Mouse (Mus musculus) small intestine, adult 2 months (tissue): ENCODE results near the gene Sept1. TPM values are rescaled to one million over a fixed set of nuclear protein-coding genes. Genes with fewer than 3 reads are reported as not detected.
A peak's percentile ranks its signal among the peaks of the same experiment; 100 is the strongest.

Experiments
- H3K27ac ChIP-seq: fragments of 200-500 bp; 2 replicates; pipeline ENCODE4 v1.5.1; 2012; ENCODE audit warnings: low read depth, low read length, control low read depth, inconsistent platforms; ENCODE audit not compliant: insufficient read depth
- H3K27me3 ChIP-seq: fragments of 200-500 bp; 2 replicates; pipeline ENCODE4 v1.6.1; 2012; ENCODE audit warnings: mild to moderate bottlenecking, moderate library complexity, low read length, inconsistent platforms; ENCODE audit not compliant: control insufficient read depth, insufficient read depth
- H3K36me3 ChIP-seq: fragments of 200-500 bp; 2 replicates; pipeline ENCODE4 v1.6.1; 2012; ENCODE audit warnings: mild to moderate bottlenecking, low read length, control low read depth, inconsistent platforms; ENCODE audit not compliant: control insufficient read depth, insufficient read depth
- H3K4me1 ChIP-seq: fragments of 200-500 bp; 2 replicates; pipeline ENCODE4 v1.6.1; 2012; ENCODE audit warnings: low read length, inconsistent platforms, mixed read lengths; ENCODE audit not compliant: control insufficient read depth, insufficient read depth, insufficient read length
- H3K4me3 ChIP-seq: fragments of 200-500 bp; 2 replicates; pipeline ENCODE4 v1.5.1; 2012; ENCODE audit warnings: low read depth, mild to moderate bottlenecking, control low read depth, inconsistent platforms, low read length, moderate library complexity
- CTCF ChIP-seq: fragments of 200-500 bp; IDR thresholded peaks from 2 replicates; pipeline ENCODE4 v1.5.1; 2012; ENCODE audit warnings: low read depth, mild to moderate bottlenecking, control low read depth, inconsistent platforms, low read length, moderate library complexity, mixed read lengths; ENCODE audit not compliant: insufficient replicate concordance, insufficient read length; ENCODE audit errors: extremely low read depth
- POLR2A ChIP-seq: fragments of 200-500 bp; IDR thresholded peaks from 2 replicates; pipeline ENCODE4 v1.6.1; 2012; ENCODE audit warnings: low read depth, mild to moderate bottlenecking, control low read depth, inconsistent platforms, low read length, moderate library complexity
- WGBS: fragments of 180-500 bp; shearing (Covaris S2); methylation state at CpG from one replicate; pipeline ENCODE4 v1.1.7; 2018; 5-methylcytosine and 5-hydroxymethylcytosine counted together
- polyA plus RNA-seq: library from polyadenylated mRNA; depleted of rRNA; stranded (reverse); fragments of >200 nt; gene quantifications from 2 replicates; pipeline ENCODE4 v1.2.3, GENCODE M21; 2012

Sept1 gene
- polyA plus RNA-seq, 1 experiment: 34.1 TPM

DNA sequence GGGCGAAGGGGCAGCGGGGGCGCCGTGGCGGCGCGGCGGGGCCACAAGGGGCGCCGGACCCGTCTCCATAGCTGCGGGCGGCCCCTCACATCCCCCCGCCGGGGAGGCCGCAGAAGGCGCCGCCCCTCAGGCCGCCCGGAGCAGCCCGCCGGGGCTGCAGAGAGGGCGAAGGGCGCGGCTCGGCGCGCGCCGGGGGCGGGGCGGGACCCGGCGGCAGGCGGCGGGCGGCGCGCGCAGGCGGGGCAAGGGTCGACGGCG lies 24.7 kb downstream of the Sept1 start, which contains the start of gene Tbc1d10b:
Gene Tbc1d10b, minus strand, starts transcription at position 174 of the 258 bp plus-strand sequence.
- Histone ChIP-seq H3K36me3 (peaks cover 7% of the 10 kb centered on the region), H3K4me1 (peaks cover 2% of the 10 kb centered on the region), H3K27ac (peak within 1 kb of the TSS; percentile 55), H3K27me3 (no peaks in the 10 kb centered on the region), H3K4me3 (peak within 1 kb of the TSS; percentile 73)
- 1% methylated on average over 39 of the region's 44 CpGs for WGBS
- TF ChIP-seq CTCF (no peak), POLR2A (no peak)

DNA sequence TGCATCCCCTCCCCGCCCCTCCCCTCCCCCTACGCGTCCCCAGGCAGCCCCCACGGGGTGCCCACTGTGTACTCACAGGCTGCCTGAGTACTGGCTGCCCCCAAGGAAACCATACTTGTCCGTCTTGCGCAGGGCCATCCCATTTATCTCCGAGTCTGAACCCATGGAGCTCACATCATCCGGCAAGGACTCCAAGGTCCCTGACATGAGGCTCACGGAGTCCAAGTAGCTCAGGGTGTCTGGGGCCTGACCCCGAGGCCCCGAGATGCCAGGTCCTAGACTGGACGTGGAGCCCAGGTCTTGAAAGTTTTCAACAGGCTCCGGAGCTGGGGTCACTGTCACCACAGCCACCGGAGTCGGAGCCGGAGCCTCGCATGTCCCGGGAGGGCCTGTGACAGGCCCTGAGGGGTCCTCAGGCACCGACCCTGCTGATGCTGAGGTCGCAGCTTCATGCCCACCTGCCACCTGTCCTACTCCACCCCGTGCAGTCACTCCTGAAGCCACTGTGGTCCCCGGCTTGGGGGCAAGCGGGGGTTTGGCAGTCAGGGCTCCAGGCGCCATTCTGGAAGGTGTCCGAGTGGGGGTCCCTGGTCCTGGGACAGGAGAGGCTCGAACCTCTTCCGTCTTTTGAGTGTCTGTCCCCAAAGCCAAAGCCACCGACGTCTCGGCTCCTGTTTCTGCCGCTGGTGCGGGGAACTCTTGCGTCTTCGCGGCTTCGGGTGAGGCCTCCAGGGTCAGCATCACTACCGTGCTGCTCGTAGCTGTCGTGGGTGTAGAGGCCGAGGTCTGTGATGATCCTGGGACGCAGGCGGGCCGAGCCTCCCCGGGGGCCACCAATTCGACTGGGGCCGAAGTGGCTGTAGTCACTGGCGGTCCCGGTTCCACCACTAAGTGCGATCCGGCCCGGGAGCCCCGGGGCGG lies 25.3 kb downstream of the Sept1 start:
- no peaks in the 10 kb centered on the region for H3K27me3 ChIP-seq
- 1% methylated on average over 53 of the region's 53 CpGs for WGBS
- H3K4me1 ChIP-seq: peaks cover 2% of the 10 kb centered on the region
- TF ChIP-seq POLR2A: no peak
- no peak for TF ChIP-seq CTCF
- peaks cover 13% of the 10 kb centered on the region for H3K36me3 ChIP-seq
- H3K4me3 ChIP-seq: peak overlapping the region; percentile 73
- peak overlapping the region; percentile 50 for H3K27ac ChIP-seq

DNA sequence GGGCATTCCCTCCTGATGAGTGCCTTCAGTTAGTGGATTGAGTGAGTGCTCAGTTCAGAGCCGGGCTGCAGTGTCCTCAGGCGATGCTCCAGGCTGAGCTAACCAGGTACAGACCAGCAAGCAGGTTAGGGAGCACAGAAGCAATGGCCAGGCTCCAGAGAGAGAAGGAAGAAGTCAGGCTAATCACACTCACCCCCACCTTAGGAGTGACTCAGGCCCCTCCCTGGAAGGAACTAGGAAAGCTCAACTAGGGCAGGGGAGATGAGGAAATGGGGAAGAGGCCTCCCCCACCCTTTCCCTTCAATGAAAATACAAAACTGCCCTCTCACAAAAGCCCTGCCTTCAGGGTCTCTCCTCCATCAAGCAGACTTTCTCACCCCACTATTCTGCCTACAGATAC lies 26.3 kb downstream of the Sept1 start:
- H3K27me3 ChIP-seq: no peaks in the 10 kb centered on the region
- H3K27ac ChIP-seq: no peak overlapping the region
- WGBS: 28% methylated on average over 2 of the region's 2 CpGs
- peak overlapping the region; percentile 73 for H3K4me3 ChIP-seq
- peaks cover 17% of the 10 kb centered on the region for H3K36me3 ChIP-seq
- TF ChIP-seq POLR2A: no peak
- no peak for TF ChIP-seq CTCF
- H3K4me1 ChIP-seq: peaks cover 2% of the 10 kb centered on the region

DNA sequence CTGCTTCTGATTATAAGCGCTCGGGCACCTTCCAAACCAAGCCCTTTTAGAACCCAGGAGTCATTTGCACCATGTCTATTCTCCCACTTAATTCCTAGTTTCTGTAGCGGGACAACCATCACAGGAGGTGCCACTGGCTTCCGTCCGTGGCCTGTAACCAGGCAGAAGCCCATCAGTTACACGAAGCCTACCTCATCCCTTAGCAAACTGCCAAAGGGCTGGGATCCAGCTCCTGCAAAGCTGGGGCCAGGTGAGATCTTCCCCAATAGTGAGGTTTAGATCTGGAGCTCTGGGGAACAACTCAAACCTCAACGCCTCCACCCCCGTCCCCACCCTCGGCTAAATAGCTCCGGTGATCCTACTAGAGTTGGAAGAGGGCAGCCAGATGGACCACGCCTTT lies 36.4 kb downstream of the Sept1 start:
- peaks cover 66% of the 10 kb centered on the region for H3K36me3 ChIP-seq
- H3K27me3 ChIP-seq: no peaks in the 10 kb centered on the region
- WGBS: 21% methylated on average over 11 of the region's 11 CpGs
- H3K4me3 ChIP-seq: peak overlapping the region; percentile 87; the same call in 1 of the 2 replicates
- TF ChIP-seq POLR2A: no peak
- no peak for TF ChIP-seq CTCF
- H3K4me1 ChIP-seq: peaks cover 13% of the 10 kb centered on the region
- peak overlapping the region; percentile 30; the same call in 1 of the 2 replicates for H3K27ac ChIP-seq

DNA sequence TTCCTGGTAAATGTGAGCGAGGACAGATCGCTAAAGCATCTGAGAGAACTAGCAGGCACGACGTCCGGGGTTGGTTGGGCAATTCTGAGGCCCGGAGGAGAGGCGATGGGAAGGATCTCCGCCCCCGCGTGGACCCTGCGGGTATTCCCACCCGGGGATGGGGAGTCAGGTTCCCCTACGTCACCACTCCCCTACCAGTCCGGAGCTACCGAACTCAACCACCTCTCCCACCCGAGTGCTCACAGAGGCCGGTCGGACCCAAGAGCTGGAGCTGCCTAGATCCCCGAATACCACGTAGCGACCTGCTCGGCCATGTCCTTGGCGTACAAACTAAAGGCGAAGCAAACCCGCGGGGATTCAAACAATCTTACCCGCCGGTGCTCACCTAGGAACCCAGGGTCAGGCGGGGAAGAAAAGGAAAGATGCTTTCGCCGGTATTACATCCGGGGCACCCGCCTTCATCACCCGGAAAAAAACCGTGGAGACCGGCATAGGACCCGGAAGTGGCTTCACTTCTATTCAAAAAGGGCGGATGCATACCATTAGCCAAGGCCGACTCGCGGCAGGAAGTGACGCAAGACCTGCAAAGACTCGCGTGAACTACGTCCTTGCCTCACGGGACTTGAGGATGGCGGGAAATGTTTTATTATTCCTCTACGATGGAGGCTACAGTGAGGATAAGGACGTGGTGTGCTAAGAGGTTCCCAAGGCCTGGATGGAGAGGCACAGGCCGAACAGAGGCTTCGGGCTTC lies 37.2 kb downstream of the Sept1 start, which contains the start of gene Cd2bp2:
Gene Cd2bp2, minus strand, starts transcription at position 507 of the 752 bp plus-strand sequence.
- Histone ChIP-seq H3K27ac (peak within 1 kb of the TSS; percentile 56), H3K36me3 (peaks cover 63% of the 10 kb centered on the region), H3K4me3 (peak within 1 kb of the TSS; percentile 87), H3K4me1 (peaks cover 13% of the 10 kb centered on the region), H3K27me3 (no peaks in the 10 kb centered on the region)
- under 1% methylated on average over 51 of the region's 51 CpGs for WGBS
- TF ChIP-seq POLR2A (no peak; the same call in none of the 2 replicates), CTCF (no peak)

DNA sequence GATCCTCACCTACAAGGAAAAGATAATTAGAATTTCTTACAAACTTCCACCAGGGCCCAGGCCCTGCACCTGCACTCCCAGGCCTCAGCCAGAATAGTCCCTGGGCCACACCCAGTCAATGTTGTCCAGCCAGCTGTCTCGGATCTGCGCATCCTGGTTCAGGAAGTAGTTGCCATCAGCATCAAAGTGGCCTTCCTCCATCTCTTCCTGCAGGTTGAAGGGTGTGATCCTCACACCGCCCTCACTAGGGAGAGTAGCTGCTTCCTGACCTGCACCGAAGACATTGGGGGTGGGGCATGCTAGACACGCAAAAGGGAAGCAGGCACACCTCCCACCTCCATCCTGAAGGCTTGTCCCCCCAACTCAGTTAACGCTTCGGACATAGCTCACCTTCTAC lies 38.3 kb downstream of the Sept1 start:
- peaks cover 52% of the 10 kb centered on the region for H3K36me3 ChIP-seq
- WGBS: 35% methylated on average over 7 of the region's 7 CpGs
- H3K27ac ChIP-seq: peak overlapping the region; percentile 56; the same call in 1 of the 2 replicates
- TF ChIP-seq CTCF (no peak), POLR2A (no peak)
- peak overlapping the region; percentile 87 for H3K4me3 ChIP-seq
- peaks cover 13% of the 10 kb centered on the region for H3K4me1 ChIP-seq
- no peaks in the 10 kb centered on the region for H3K27me3 ChIP-seq

DNA sequence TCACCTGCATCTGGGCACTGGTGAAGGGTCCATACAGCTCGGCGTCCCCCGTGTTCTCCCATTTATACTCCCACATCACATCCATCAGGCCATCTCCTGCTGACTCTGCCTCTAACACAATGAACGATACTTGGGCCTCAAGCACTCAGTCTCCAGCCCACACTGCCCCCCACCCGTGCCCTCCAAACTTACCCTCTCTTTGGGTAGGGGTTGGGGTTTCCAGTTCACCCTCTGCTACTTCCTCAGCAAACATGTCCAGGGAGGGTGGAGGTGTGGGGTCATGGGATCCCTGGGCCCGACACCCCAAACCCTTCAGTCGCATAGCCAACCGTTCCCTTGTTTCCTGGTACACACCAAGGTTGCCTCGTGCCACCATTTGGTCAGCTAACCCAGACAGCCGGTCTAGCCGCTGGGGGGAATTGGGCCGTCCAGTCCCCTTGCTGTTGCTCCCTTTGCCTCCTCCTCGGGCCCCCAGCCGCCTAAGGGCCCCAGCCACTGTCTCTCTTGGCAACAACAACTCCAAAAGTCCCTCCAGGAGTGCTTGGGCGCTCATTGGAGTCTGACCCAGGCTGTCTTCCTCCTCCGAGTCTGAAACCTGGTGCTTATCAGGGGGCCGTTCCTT lies 38.8 kb downstream of the Sept1 start:
- WGBS: 64% methylated on average over 17 of the region's 17 CpGs
- H3K4me1 ChIP-seq: peaks cover 16% of the 10 kb centered on the region
- H3K27me3 ChIP-seq: no peaks in the 10 kb centered on the region
- H3K36me3 ChIP-seq: peaks cover 47% of the 10 kb centered on the region
- H3K4me3 ChIP-seq: peak overlapping the region; percentile 87
- H3K27ac ChIP-seq: no peak overlapping the region
- TF ChIP-seq CTCF: no peak
- no peak for TF ChIP-seq POLR2A
